Mouse (Mus musculus) lung, adult 2 months (tissue): Measurements from ENCODE around the gene Abca14.

Source experiments
- CTCF ChIP-seq: fragments of 200-500 bp; IDR thresholded peaks from 2 replicates; pipeline ENCODE4 v1.5.1; 2011; ENCODE audit warnings: mild to moderate bottlenecking, low read length, control low read depth; ENCODE audit not compliant: insufficient read depth
- POLR2A ChIP-seq: fragments of 200-500 bp; IDR thresholded peaks from 2 replicates; pipeline ENCODE4 v1.6.1; 2011; ENCODE audit warnings: low read depth, mild to moderate bottlenecking, control low read depth, low read length, borderline replicate concordance; ENCODE audit errors: extremely low read depth

DNA sequence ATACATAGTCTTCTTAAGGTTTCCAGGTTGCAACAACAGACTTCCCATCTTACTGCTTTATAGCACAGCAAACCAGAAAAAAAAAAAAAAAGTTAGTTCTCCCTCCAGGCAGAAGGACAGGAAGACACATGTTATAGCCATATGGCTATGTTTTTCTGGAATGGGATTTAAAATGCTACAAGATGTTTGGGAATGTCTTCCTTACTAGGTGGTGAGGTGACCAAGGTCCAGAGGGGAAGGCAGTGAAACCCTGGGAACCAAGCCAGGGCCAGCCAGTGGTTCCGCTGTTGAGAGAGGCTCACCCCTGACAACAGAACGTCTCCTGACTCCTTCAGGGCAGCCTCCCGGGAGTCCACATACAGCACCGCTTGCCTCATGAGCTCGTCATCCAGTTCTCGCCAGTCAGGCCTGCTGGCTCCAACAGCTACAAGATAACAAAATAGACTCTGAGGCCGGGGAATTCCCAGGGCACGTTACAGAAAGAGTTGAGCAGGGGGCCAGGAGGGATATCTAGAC lies 13.6 kb upstream of the Abca14 start:
- no peak for TF ChIP-seq CTCF
- no peak for TF ChIP-seq POLR2A
